Mouse (Mus musculus) Patski (cell line): ENCODE data around the gene Gpr180. TPM values are rescaled to one million over a fixed set of nuclear protein-coding genes. Genes with fewer than 3 reads are reported as not detected.
A peak's percentile ranks its signal among the peaks of the same experiment; 100 is the strongest.

Source experiments
- ATAC-seq: fragments of 100-300 bp; one replicate; pipeline ENCODE4 v1.8.0; 2021
- CTCF ChIA-PET: fragments of 350-600 bp; sonication (Branson Sonifier 250); formaldehyde crosslinking; loops from one replicate; lab custom pipeline; 2022; ENCODE audit warnings: inconsistent platforms; lab: Charles Lee
- POLR2A ChIA-PET: fragments of 350-600 bp; sonication (Branson Sonifier 250); formaldehyde crosslinking; loops from one replicate; lab custom pipeline; 2022; ENCODE audit warnings: antibody characterized with exemption, inconsistent platforms; lab: Charles Lee
- DNase-seq: peaks from one replicate; pipeline ENCODE4 v3.0.0-alpha.2; 2011; ENCODE audit warnings: low read depth, low spot score
- H3K27me3 ChIP-seq: fragments of 371-371 bp; one replicate; pipeline ENCODE4 v1.5.1; 2021
- CTCF ChIP-seq: fragments of 100-300 bp; IDR thresholded peaks from one replicate; pipeline ENCODE4 v1.5.1; 2021
- in situ Hi-C: fragments of 300-500 bp; cut with MboI; formaldehyde crosslinking; loops from 3 replicates; pipeline ENCODE4 v1.11.1; 2018; ENCODE audit warnings: low pct_unique_long_range_greater_than_20kb, mixed read lengths
- polyA plus RNA-seq: library from polyadenylated mRNA; unstranded; gene quantifications from one replicate; pipeline ENCODE4 v1.2.3, GENCODE M21; 2021

The Gpr180 gene
- polyA plus RNA-seq, 1 experiment from 2014 or later = 28.3 TPM

DNA sequence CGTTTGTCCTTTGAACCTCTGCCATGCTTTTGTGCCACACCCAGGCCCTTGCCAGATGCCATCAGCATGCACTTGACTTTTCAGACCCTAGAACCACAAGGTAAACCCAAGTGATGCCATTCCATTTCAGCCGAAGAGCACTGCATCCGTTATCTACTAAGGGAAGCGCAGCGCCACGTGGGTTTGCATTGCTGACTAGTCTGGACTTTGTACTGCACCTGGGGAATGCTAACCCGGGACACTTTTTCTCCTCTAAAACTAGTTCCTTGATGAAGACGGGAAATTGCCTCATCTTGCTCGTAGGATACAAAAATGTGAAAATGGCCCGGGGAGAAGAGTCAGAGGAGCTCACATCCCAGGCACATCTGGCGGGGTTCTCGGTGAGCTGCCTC is 38.7 kb downstream of the Gpr180 start:
- ATAC-seq (no peak), DNase-seq (no peak)
- H3K27me3 ChIP-seq = no peaks in the 10 kb centered on the region
- CTCF ChIA-PET = no interaction called here
- POLR2A ChIA-PET = no interaction called here
- no peak for TF ChIP-seq CTCF
- in situ Hi-C loops = no loop called here

DNA sequence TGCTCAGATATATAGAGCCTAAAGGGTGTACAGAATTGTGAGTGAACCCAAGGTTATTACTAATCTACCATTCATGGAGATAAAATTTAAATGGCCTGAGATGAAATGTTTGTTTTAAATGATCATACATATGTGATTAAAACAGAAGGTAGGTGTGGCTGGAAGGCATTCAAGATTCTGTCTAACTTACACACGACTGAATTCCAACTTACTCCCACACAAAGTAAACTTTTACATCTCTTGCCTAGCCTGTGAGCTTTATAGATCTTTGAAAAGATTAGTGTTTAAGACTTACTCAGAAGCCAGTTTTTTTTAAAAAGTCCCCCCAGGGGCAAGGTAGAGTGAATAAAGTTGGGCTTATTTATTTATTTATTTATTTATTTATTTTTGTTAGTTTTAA is 42.3 kb downstream of the Gpr180 start:
- ChIA-PET CTCF (no interaction called here), POLR2A (no interaction called here)
- TF ChIP-seq CTCF = no peak
- in situ Hi-C loops = no loop called here
- no peak for ATAC-seq
- no peaks in the 10 kb centered on the region for H3K27me3 ChIP-seq
- no peak for DNase-seq

DNA sequence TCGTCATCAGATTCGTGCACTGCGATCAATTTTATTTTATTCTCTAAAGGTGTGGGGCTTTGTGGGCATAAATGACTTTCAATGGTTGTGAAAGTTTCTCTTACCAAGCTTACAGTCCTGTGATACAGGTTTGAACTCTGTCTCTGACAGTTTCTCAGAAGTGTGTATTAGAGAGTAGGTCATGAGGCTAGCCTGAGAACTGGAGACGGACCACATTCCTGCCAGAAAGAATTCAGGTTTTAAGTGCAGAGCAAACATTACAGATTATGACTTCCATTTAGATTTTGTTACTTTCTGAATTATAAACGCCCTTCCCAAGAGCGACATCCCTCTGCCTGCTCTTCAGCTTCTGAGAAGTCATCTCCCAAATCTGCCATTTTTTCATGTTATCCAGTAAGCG is 42.7 kb downstream of the Gpr180 start:
- no peak for DNase-seq
- ChIA-PET CTCF (no interaction called here), POLR2A (no interaction called here)
- in situ Hi-C loops = no loop called here
- no peaks in the 10 kb centered on the region for H3K27me3 ChIP-seq
- no peak for TF ChIP-seq CTCF
- no peak for ATAC-seq

DNA sequence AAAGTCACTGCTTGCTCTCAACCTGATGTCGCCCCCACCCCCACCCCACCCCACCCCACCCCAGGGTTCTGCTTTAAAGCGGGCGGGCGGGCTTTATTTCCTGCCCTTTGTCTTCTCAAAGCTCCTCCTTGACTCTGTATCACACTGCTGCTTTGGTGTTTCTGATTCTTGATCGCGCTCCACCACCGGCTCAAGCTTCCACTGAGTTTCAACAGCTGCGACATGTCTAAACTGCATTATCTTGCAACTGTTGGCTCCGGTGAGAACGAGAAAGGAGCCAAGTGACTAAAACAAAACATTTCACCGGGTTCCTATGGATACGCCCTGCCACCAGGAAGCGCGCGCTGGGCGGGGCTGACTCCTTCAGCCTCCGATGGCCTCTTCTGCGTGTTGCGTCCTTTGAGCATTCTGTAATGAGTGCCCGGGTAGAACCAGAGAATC is 43.2 kb downstream of the Gpr180 start:
- in situ Hi-C loops = no loop called here
- ATAC-seq = peak; percentile 88
- no peak for DNase-seq
- POLR2A ChIA-PET = no interaction called here
- no peak for TF ChIP-seq CTCF
- CTCF ChIA-PET = no interaction called here
- no peaks in the 10 kb centered on the region for H3K27me3 ChIP-seq

DNA sequence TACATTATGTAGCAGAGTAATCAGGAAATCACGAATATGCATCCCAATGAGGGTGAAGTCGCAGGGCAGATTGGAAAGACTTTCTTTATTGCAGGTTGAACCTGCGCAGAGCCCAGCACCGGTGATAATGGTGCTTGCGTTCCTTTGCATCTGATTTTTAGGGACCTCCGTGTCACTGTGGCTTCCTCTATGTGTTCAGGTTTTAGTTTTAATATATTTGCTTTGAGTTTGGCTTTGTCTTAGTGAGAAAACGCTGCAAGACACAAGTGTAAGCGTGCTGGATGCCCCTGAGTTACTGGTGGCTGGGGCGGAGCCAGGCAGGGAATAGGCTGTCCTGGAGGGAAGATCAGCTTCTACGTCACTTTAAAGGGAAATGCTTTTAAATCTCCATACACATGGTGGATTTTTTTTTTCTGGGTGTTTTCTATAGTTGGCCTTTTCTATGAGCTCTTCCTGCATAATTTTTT is 43.8 kb downstream of the Gpr180 start:
- peak; percentile 67 for ATAC-seq

DNA sequence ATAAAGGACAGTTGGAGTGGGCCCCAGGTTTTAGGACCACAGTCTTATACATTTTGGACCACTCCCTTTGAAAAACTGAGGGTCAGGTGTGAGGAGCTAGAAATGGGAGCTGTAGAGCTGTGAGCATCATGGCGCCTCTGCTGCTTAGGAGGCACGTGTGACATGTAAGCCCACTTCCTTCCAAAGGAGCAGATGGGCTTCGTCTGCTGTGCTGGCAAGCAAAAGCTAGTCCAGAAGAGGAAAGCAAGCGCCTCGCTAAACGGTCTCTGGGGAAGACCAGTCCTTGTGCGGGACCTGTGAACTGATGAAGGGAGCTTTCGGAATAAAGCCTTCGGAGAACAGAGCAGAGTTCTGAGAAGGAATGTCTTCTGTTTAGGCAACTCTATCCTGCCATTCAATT is 54.5 kb downstream of the Gpr180 start:
- DNase-seq (no peak), ATAC-seq (no peak)
- TF ChIP-seq CTCF = no peak
- peaks cover 64% of the 10 kb centered on the region for H3K27me3 ChIP-seq
- in situ Hi-C loops = no loop called here
- CTCF ChIA-PET = no interaction called here
- POLR2A ChIA-PET = no interaction called here

More for the DNA sequence above, 43.8 kb downstream of the Gpr180 start:
- in situ Hi-C loops = no loop called here
- no peak for DNase-seq
- ChIA-PET CTCF (no interaction called here), POLR2A (no interaction called here)
- no peaks in the 10 kb centered on the region for H3K27me3 ChIP-seq
- no peak for TF ChIP-seq CTCF

DNA sequence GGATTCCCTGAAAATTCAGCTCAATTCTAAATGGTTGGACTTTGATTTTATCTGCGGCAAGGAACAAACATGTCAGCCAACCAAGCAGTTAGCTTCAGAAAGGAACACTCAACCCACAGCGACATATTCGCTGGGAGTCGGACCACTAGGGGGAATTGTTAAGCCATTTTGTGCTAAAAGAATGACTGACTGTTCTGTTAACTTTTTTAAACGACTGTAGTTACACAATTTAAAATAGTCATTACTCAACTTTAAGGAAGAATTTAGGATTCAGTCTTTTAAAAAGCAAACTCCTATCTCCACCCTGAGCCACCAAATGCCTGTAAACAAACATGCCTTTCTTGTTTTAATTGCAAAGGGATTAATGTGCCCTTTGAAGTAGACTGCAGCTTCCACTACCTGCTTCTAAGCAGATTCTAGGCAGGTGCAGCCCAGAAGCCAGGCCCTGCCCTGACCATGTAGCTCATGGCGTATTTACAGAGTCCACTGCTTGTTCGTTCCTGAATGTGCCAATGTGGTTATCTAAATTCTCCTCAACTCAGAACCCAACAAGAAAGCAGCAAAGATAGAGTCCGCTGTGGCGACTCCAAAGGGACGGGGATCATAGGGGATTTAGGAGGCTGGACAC is 56.2 kb downstream of the Gpr180 start:
- no peak for DNase-seq
- ATAC-seq = no peak

DNA sequence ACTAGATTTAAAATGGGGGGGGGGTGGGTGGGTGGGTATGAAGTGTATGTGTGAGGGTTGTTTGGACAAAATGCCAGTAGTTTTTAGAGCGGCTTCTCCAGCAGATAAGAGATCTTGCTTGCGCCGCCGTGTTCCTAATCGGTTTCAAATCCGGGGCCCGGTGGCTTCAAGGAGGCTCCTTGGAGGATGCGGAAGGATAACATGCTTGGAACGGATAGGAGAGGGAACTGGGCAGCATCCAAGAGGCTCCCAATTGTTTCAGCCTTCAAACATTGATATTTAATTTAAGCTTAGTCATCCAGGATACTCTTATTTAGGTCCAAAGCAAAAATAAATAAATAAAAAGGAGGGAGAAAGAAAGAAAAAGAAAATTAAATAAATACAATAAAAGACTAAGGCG is 56.7 kb downstream of the Gpr180 start:
- CTCF ChIA-PET = interaction anchor here (1.5 kb wide), 1 partner anchor 9 kb away, joined by 3 read pairs; no protein-coding TSS in a partner anchor
- DNase-seq = no peak
- in situ Hi-C loops = no loop called here
- H3K27me3 ChIP-seq = peaks cover 69% of the 10 kb centered on the region
- POLR2A ChIA-PET = no interaction called here
- no peak for ATAC-seq
- TF ChIP-seq CTCF = no peak

More for the DNA sequence above, 56.2 kb downstream of the Gpr180 start:
- POLR2A ChIA-PET = no interaction called here
- no peak for TF ChIP-seq CTCF
- in situ Hi-C loops = no loop called here
- CTCF ChIA-PET = no interaction called here
- H3K27me3 ChIP-seq = peaks cover 72% of the 10 kb centered on the region

DNA sequence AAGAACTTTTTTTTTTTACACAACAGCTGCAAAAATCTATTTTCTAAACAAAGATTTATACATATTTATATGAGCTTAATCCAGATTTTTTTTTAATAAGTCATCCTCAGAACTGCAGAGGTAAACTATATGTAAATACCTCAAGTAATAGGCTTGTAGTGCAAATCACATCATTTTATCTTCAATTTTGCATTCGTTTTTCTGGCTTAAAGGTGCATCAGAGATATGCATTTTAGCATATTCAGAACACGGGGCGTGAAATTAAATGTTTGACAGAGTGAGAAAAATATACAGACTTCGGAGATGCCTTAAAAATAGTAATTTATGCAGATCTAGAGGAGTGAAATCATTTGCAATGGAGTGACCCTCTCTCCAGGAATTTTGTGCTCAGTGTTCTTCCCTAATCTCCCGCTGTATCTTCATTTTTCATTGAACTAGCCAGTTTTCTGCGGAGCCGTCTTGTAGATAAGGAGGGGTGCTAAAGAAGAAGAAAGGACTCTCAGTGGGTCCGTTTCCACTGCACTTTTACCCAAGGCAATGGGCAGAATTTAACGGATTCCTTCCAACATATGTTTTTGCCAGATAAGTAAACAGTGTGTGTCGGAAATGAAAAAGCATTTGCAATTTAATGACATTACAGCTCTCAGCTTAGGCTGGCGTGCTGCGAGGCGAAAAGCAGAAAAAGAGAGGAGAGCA is 57.4 kb downstream of the Gpr180 start:
- no peak for DNase-seq
- ChIA-PET CTCF (interaction anchor here (1.5 kb wide), 1 partner anchor 9 kb away, joined by 3 read pairs; no protein-coding TSS in a partner anchor), POLR2A (no interaction called here)
- in situ Hi-C loops = no loop called here
- ATAC-seq = no peak
- TF ChIP-seq CTCF = no peak
- peaks cover 68% of the 10 kb centered on the region for H3K27me3 ChIP-seq

DNA sequence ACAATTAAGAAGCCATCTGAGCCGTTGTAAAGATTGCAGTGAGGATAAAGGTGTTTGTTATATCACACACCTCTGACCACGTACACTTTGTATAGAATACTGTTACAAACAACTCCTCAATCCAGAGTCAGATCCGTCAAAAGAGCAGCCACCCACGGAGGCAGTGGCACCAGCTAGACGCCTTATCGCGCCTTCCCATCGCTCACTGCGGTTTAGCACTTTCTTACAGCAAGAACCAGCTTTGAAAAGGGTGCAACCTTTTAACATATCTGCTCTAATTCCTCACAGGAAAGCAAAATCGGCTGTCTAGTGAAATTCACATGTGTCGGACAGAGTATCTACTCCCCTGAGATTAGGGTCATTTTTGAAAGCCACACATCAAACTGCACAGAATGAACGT is 60.1 kb downstream of the Gpr180 start:
- no peak for TF ChIP-seq CTCF
- CTCF ChIA-PET = no interaction called here
- in situ Hi-C loops = no loop called here
- ATAC-seq (no peak), DNase-seq (no peak)
- POLR2A ChIA-PET = no interaction called here
- H3K27me3 ChIP-seq = peaks cover 58% of the 10 kb centered on the region

DNA sequence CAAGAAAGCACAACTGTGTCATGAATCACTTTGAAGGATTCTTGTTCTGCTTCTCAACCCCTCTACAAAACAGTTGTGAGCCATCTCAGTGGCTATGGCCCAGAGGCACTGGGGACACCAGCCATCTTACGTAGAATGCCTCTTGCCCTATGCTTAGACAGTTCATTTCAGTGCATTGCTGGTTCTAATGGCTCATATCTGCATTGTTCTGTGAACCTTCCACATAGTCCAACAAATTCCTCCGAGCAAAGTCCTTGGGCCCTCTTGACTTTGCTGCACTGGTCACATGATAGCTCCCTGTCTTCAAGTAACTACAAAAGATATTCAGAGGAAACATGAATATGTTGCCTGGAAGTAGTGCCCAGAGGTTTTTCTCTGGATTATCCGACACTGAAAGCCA is 63.8 kb downstream of the Gpr180 start:
- POLR2A ChIA-PET = no interaction called here
- CTCF ChIA-PET = no interaction called here

More for the DNA sequence above, 63.8 kb downstream of the Gpr180 start:
- no peak for ATAC-seq
- in situ Hi-C loops = loop anchor here (25.0 kb wide), 1 partner anchor 612 kb away; no protein-coding TSS in a partner anchor
- peaks cover 26% of the 10 kb centered on the region for H3K27me3 ChIP-seq
- no peak for TF ChIP-seq CTCF
- no peak for DNase-seq
